Mouse (Mus musculus): ENCODE measurements around the gene Ppp3ca. TPM values are rescaled to one million over a fixed set of nuclear protein-coding genes. Genes with fewer than 3 reads are reported as not detected.

Ppp3ca gene
- polyA plus RNA-seq, 1 experiment from 2014 or later = 71.7 TPM

DNA sequence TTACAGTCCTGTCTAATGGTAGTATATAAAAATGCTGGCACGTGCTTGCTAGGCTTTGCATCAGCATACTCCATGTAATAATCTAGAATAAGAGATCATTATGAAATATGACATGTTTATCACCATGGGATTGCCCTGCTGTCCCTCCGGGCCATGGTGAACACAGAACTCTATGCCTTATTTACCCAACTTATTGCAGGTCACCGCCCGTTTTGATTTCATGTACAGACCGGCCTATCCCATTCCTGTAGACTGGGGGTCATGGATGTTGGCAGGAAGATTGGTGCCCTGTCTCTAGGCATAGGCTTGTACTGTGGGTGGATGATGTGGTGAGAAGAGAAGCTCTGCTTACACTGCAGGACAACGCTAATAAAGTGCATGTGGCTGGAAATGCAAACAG lies 115.8 kb downstream of the Ppp3ca start:
- Histone ChIP-seq H3K4me3 (ENCODE audit: low read depth, low read length) (no peak overlapping the region), H3K36me3 (ENCODE audit: control insufficient read depth, insufficient read depth, low read length) (no peaks in the 10 kb centered on the region), H3K4me1 (ENCODE audit: control insufficient read depth, insufficient read depth, low read length) (no peaks in the 10 kb centered on the region), H3K27me3 (replicated peaks; ENCODE audit: control insufficient read depth, insufficient read depth, low read length) (no peaks in the 10 kb centered on the region), H3K27ac (replicated peaks; ENCODE audit: low read depth, low read length) (no peak overlapping the region), H3K9ac (ENCODE audit: low read depth, low read length) (no peak overlapping the region), H3K9me3 (ENCODE audit: control insufficient read depth, low read length) (no peaks in the 10 kb centered on the region), H3K4me2 (ENCODE audit: low read depth, low read length) (no peak overlapping the region)
- 86% methylated on average over 6 of the region's 6 CpGs for WGBS
- no peak for DNase-seq (ENCODE audit: low spot score)
- ATAC-seq (ENCODE audit: low read depth) = no peak

DNA sequence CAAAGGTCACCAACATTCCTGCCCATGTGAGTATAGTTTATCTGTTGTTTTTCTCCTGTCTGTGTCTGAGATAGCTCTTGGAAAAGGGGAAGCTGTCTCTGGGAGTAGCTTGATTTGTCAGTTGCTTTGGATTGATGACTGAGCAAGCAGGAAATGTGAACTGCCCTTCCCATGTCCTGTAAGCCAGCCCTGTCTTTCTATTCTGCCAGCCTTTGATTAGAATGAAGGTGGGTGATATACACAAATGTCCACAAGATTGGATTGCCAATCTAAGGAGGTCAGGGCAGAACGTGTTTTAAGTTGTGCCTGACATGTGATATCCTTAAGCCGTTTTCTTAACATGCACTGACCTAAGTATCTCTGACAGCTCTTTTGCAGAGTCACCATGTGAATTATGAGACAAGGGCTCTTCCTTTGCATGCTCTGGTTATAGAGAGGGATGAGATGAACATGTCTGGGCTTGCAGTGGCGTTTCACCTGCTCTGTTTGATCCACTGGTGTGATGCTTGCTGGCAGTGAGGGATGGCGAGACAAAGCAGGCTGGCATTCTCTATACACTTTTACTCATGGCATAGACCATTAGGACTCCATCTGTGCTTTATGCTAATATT lies 120.4 kb downstream of the Ppp3ca start:
- Histone ChIP-seq H3K4me3 (ENCODE audit: low read depth, low read length) (no peak overlapping the region), H3K9me3 (ENCODE audit: control insufficient read depth, low read length) (no peaks in the 10 kb centered on the region), H3K27me3 (replicated peaks; ENCODE audit: control insufficient read depth, insufficient read depth, low read length) (no peaks in the 10 kb centered on the region), H3K9ac (ENCODE audit: low read depth, low read length) (no peak overlapping the region), H3K27ac (replicated peaks; ENCODE audit: low read depth, low read length) (no peak overlapping the region), H3K4me1 (ENCODE audit: control insufficient read depth, insufficient read depth, low read length) (no peaks in the 10 kb centered on the region), H3K4me2 (ENCODE audit: low read depth, low read length) (no peak overlapping the region), H3K36me3 (ENCODE audit: control insufficient read depth, insufficient read depth, low read length) (no peaks in the 10 kb centered on the region)
- 47% methylated on average over 4 of the region's 4 CpGs for WGBS
- DNase-seq (ENCODE audit: low spot score) (no peak), ATAC-seq (ENCODE audit: low read depth) (peak; percentile 28; the same call in 1 of the 2 replicates)

DNA sequence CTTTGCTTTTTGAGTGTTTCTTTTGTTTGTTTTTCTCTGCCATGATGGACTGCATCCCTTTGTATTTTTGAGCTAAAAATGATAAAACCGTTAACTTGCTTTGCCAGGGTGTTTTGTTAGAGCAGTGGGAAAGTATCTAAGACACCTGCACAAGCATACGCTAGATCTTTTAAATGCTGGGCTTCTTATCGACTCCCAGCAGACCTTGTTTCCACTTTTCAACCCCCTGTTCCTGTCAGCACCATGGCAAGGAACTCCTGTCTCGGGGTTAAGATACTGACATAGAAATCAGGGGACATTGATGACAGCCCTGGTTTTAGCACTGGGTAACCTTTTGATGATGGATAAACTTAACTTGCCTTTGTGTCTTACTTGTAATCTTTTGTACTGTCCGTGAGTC lies 121.5 kb downstream of the Ppp3ca start:
- Histone ChIP-seq H3K9me3 (ENCODE audit: control insufficient read depth, low read length) (no peaks in the 10 kb centered on the region), H3K4me1 (ENCODE audit: control insufficient read depth, insufficient read depth, low read length) (no peaks in the 10 kb centered on the region), H3K36me3 (ENCODE audit: control insufficient read depth, insufficient read depth, low read length) (no peaks in the 10 kb centered on the region), H3K4me2 (ENCODE audit: low read depth, low read length) (no peak overlapping the region), H3K4me3 (ENCODE audit: low read depth, low read length) (no peak overlapping the region), H3K27ac (replicated peaks; ENCODE audit: low read depth, low read length) (no peak overlapping the region; the same call in 1 of the 2 replicates), H3K27me3 (replicated peaks; ENCODE audit: control insufficient read depth, insufficient read depth, low read length) (no peaks in the 10 kb centered on the region), H3K9ac (ENCODE audit: low read depth, low read length) (no peak overlapping the region)
- ATAC-seq (ENCODE audit: low read depth) = no peak
- 85% methylated on average over 5 of the region's 5 CpGs for WGBS
- no peak for DNase-seq (ENCODE audit: low spot score)

DNA sequence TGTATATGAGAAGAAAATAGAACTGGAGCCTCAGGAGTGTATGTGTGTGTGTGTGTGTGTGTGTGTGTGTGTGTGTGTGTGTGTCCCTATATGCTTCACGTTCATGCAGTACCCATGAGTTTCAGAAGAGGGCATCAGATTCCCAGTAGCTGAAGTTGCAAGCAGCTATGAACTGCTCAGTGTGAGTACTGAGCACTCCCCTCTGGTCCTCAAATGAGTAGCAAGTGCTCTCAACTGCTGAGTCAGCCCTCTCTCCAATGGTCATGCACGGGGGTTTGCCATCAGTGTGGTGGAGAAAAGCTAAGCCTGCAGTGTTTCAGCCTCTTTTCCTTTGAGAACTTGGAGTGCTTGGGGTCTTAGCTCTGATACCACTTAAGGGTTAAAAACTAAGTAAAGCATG lies 122.0 kb downstream of the Ppp3ca start:
- H3K9me3 ChIP-seq (ENCODE audit: control insufficient read depth, low read length) = no peaks in the 10 kb centered on the region
- no peak overlapping the region for H3K27ac ChIP-seq (replicated peaks; ENCODE audit: low read depth, low read length)
- no peaks in the 10 kb centered on the region for H3K36me3 ChIP-seq (ENCODE audit: control insufficient read depth, insufficient read depth, low read length)
- WGBS = 94% methylated on average over 2 of the region's 2 CpGs
- ATAC-seq (ENCODE audit: low read depth) (no peak), DNase-seq (ENCODE audit: low spot score) (no peak)
- no peaks in the 10 kb centered on the region for H3K27me3 ChIP-seq (replicated peaks; ENCODE audit: control insufficient read depth, insufficient read depth, low read length)
- no peak overlapping the region for H3K4me3 ChIP-seq (ENCODE audit: low read depth, low read length)
- H3K9ac ChIP-seq (ENCODE audit: low read depth, low read length) = no peak overlapping the region
- H3K4me1 ChIP-seq (ENCODE audit: control insufficient read depth, insufficient read depth, low read length) = no peaks in the 10 kb centered on the region
- no peak overlapping the region for H3K4me2 ChIP-seq (ENCODE audit: low read depth, low read length)

DNA sequence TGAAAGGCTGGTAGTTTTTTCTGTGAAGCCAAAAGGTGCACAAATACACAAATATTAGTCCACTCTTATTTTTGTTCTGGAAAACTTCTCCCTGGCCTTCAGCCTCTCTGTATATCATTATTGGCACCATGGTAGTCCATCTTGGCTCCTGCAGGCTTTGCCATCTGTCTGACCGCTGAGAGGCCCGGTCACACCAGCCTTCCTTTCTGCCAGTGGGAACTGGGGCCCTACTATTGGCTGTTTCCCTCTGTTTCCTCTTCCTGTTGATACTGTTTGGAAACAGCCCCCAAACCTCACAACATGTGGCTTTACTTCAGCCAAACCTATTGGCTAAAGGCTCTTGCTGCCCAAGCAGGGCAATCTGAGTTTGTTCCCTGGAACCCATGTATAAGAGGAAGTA lies 123.5 kb downstream of the Ppp3ca start:
- 95% methylated on average over 2 of the region's 2 CpGs for WGBS
- no peak overlapping the region for H3K9ac ChIP-seq (ENCODE audit: low read depth, low read length)
- no peaks in the 10 kb centered on the region for H3K27me3 ChIP-seq (replicated peaks; ENCODE audit: control insufficient read depth, insufficient read depth, low read length)
- DNase-seq (ENCODE audit: low spot score) (no peak), ATAC-seq (ENCODE audit: low read depth) (no peak)
- 0 out of 2 replicates have a peak, but pooled peaks cover 4% of the 10 kb centered on the region for H3K36me3 ChIP-seq (ENCODE audit: control insufficient read depth, insufficient read depth, low read length)
- H3K9me3 ChIP-seq (ENCODE audit: control insufficient read depth, low read length) = no peaks in the 10 kb centered on the region
- no peaks in the 10 kb centered on the region for H3K4me1 ChIP-seq (ENCODE audit: control insufficient read depth, insufficient read depth, low read length)
- H3K4me3 ChIP-seq (ENCODE audit: low read depth, low read length) = no peak overlapping the region
- no peak overlapping the region for H3K27ac ChIP-seq (replicated peaks; ENCODE audit: low read depth, low read length)
- no peak overlapping the region for H3K4me2 ChIP-seq (ENCODE audit: low read depth, low read length)

DNA sequence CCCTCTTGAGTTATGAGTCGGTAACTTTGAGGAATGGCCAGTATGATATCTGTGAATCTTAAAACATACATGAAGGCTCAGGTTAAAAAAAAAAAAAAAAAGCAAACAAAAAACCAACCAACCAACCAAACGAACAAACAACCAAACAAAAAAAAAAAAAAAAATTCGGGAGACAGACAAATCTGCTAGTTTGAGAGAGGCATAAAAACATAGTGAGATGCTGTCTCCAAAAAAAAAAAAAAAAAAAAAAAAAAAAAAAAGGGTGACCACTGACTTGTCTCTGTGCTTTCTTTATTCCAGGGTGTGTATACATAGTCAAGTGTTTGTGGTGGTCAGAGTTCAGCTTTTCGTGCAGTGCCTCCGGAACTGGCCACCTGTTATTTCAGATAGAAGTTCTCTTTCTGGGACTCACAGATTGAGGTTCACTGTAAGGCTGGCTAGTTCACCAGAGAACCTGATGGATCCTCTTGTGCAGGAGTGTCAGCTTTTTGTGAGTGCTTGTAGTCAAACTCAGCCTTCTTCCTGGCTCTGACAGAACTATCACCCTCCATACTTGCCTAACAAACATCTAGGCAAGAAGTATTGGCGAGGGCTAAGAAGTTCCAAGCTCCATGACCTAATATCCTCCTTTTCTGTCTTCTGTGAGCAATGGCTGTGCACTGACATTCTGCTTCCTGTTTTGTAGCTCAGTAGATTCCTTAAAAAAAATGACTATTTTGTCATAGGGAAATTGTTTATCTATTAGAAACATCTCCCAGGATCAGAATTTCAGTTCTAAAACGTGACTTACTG lies 124.7 kb downstream of the Ppp3ca start:
- H3K36me3 ChIP-seq (ENCODE audit: control insufficient read depth, insufficient read depth, low read length) = 0 out of 2 replicates have a peak, but pooled peaks cover 4% of the 10 kb centered on the region
- H3K9ac ChIP-seq (ENCODE audit: low read depth, low read length) = no peak overlapping the region
- no peaks in the 10 kb centered on the region for H3K9me3 ChIP-seq (ENCODE audit: control insufficient read depth, low read length)
- 85% methylated on average over 7 of the region's 7 CpGs for WGBS
- H3K27ac ChIP-seq (replicated peaks; ENCODE audit: low read depth, low read length) = no peak overlapping the region
- DNase-seq (ENCODE audit: low spot score) (no peak), ATAC-seq (ENCODE audit: low read depth) (no peak)
- H3K27me3 ChIP-seq (replicated peaks; ENCODE audit: control insufficient read depth, insufficient read depth, low read length) = no peaks in the 10 kb centered on the region
- no peaks in the 10 kb centered on the region for H3K4me1 ChIP-seq (ENCODE audit: control insufficient read depth, insufficient read depth, low read length)
- H3K4me2 ChIP-seq (ENCODE audit: low read depth, low read length) = no peak overlapping the region
- no peak overlapping the region for H3K4me3 ChIP-seq (ENCODE audit: low read depth, low read length)

DNA sequence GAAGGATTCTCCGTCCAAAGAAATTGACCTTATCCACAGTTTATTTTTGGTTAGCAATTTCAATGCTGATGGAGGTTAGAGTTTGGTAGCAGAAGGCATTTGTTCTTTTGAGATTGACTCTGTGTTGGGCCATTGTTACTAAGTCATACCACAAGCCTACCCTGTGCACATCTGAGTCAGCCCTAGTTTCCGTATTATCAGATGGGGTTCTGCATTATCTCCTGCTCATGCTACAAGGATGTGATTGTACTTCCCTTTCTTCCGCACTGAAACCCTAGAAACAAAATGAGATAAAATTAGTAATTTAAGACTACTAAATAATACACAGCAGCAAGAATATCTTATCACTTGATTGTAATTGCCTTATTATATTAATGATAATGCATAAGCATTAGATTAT lies 129.0 kb downstream of the Ppp3ca start:
- WGBS = 86% methylated on average over 3 of the region's 3 CpGs

DNA sequence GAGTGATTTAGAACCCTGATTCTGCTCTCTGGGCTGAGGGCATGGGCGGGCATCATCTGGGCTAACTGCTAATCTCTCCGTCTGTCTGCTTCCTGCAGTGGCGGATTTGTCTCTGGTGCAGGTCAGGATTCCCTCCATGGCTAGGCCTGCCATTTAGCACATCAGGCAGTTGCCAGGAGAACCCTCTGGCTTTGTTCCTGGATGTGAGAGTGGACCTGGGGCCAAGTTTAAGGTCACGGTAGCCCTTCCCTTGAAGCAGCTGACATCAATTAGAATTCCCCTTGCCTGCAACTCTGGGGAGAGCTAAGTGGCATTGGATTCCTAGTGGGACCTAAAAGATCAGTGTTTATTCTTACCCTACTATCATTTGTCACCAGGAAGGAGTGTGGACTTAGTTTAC lies 132.7 kb downstream of the Ppp3ca start:
- no peaks in the 10 kb centered on the region for H3K4me1 ChIP-seq (ENCODE audit: control insufficient read depth, insufficient read depth, low read length)
- no peak overlapping the region for H3K4me2 ChIP-seq (ENCODE audit: low read depth, low read length)
- H3K9ac ChIP-seq (ENCODE audit: low read depth, low read length) = no peak overlapping the region
- ATAC-seq (ENCODE audit: low read depth) = no peak
- H3K9me3 ChIP-seq (ENCODE audit: control insufficient read depth, low read length) = no peaks in the 10 kb centered on the region
- WGBS = 67% methylated on average over 4 of the region's 4 CpGs
- no peaks in the 10 kb centered on the region for H3K27me3 ChIP-seq (replicated peaks; ENCODE audit: control insufficient read depth, insufficient read depth, low read length)
- no peak overlapping the region for H3K27ac ChIP-seq (replicated peaks; ENCODE audit: low read depth, low read length)
- H3K4me3 ChIP-seq (ENCODE audit: low read depth, low read length) = no peak overlapping the region
- peaks cover 11% of the 10 kb centered on the region; the same call in 1 of the 2 replicates for H3K36me3 ChIP-seq (ENCODE audit: control insufficient read depth, insufficient read depth, low read length)
- no peak for DNase-seq (ENCODE audit: low spot score)

More for the DNA sequence above, 129.0 kb downstream of the Ppp3ca start:
- no peak overlapping the region for H3K4me3 ChIP-seq (ENCODE audit: low read depth, low read length)
- no peaks in the 10 kb centered on the region for H3K27me3 ChIP-seq (replicated peaks; ENCODE audit: control insufficient read depth, insufficient read depth, low read length)
- DNase-seq (ENCODE audit: low spot score) (no peak), ATAC-seq (ENCODE audit: low read depth) (no peak)
- H3K27ac ChIP-seq (replicated peaks; ENCODE audit: low read depth, low read length) = no peak overlapping the region
- H3K36me3 ChIP-seq (ENCODE audit: control insufficient read depth, insufficient read depth, low read length) = peaks cover 11% of the 10 kb centered on the region; the same call in 1 of the 2 replicates
- no peak overlapping the region for H3K4me2 ChIP-seq (ENCODE audit: low read depth, low read length)
- H3K4me1 ChIP-seq (ENCODE audit: control insufficient read depth, insufficient read depth, low read length) = no peaks in the 10 kb centered on the region
- H3K9me3 ChIP-seq (ENCODE audit: control insufficient read depth, low read length) = no peaks in the 10 kb centered on the region
- no peak overlapping the region for H3K9ac ChIP-seq (ENCODE audit: low read depth, low read length)

Measured in embryonic facial prominence, embryonic 14.5 days (tissue).